Mouse (Mus musculus) heart, adult 11 months (tissue): ENCODE measurements around the gene Tll1.

Experiments used
- DNase-seq: peaks from one replicate; pipeline ENCODE4 v3.0.0; 2022

The Tll1 gene

GRCm38 (mm10) chr8:64206024-64206385, at the start of gene Tll1:
Tll1 (minus strand) TSS chr8:64206271.
- DNase-seq: peak; percentile 86

DNA sequence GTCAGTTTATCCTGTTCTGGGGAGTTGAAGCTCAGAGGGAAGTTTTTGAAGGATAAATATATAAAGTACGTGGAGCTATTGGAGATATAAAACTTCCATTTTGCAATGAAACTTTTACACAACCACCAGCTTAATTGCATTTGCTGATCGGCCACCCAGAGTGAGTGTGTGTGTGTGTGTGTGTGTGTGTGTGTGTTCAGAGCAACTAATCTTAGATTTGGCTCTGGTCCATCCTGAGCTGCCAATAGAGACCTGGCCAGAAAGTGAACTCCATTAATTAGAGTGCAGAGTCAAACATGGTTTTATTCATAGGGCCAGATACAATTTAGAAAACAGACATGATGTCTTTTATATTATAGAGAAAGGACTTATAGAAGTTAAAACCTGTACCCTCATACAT, 32.6 kb upstream of the Tll1 start:
- DNase-seq: no peak

DNA sequence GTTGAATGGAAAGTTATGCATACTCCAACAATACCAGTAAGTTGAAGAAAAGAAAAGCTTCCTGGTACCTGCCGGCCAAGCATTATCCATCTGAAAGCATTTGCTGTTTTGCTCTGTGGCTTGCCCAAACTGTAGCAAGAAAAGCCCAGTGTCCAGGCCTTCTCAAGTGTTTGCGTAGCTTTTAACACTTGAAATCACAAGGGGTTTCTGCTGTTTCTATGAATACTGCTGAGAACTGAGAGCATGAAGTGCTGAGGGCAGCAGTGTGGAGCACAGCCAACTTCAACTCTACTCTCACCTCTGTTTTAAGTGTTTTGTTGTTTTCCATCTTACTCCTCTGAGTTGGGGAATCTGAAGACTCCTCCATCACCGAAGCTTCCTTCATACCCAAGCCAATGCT, 15.5 kb upstream of the Tll1 start:
- no peak for DNase-seq

GRCm38 (mm10) chr8:64217644-64218043, 11.6 kb upstream of the Tll1 start:
- no peak for DNase-seq

GRCm38 (mm10) chr8:64216252-64216651, 10.2 kb upstream of the Tll1 start:
- DNase-seq: no peak

GRCm38 (mm10) chr8:64215374-64215773, 9.3 kb upstream of the Tll1 start:
- DNase-seq: no peak

DNA sequence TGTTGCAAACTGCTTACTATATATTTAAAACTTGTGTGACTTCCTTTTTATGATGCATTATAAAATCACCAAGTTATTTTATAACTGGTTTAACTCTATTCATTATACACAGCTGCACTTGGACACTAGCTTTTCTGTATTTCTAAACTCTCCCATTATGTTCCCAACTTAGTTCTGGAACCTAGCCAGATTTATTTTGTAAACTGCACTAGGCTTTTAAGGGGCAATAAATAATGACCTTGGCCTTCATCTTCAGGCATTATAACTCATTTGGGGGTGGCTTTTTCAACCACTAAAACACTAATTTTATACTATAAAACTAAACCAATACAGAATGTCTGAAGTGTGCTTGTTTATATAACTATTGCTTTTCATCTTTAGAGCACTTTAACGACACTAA, 8.8 kb upstream of the Tll1 start:
- DNase-seq: no peak

GRCm38 (mm10) chr8:64206411-64206861, 365 bp upstream of the Tll1 start:
- DNase-seq: peak; percentile 87

GRCm38 (mm10) chr8:64205321-64206023, 599 bp downstream of the Tll1 start:
- peak; percentile 90 for DNase-seq

DNA sequence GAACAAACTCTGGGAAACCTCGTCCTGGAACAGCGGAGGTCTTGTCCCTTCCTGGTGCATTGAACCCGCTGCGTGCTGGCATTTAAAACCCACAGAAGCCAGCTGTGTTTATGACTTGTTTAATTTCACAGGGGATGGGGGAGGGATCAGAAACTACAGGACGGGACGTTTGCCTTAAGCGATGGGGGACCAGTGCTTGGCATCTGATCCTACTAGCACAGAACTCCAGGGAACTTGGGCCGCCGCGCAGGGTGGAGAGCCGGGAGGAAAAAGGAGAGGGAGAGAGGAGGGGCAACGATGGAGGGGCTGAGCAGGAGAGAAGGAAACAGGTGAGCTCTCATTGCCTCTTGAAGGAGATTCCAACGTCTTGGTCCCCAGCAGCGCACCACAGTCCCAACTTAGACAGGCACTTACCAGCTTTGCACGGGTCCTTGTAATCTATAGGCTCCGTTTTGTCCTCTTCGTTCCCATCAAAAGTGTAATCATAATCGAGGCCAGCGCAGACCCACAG, 1.2 kb downstream of the Tll1 start:
- DNase-seq: peak; percentile 86

DNA sequence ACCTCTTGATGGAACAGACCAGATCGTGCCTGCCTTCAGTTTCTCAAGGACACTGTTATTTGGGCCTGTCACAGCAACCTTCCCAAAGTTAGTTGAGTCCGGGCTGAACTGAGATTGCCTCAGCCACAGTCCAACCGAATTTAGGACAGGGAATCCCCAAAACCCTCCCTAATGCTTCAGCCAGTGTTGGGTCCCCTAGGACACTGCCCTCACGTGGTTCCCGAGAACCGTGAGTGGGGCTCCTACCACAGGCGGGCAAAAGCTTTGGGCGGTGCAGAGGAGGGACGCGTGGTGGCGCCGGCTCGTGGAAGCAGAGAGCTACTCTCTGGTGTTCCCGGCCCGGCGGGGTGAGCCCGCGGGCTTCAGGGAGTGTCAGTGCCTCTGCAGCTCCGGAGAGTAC, 1.9 kb downstream of the Tll1 start:
- peak; percentile 96 for DNase-seq

DNA sequence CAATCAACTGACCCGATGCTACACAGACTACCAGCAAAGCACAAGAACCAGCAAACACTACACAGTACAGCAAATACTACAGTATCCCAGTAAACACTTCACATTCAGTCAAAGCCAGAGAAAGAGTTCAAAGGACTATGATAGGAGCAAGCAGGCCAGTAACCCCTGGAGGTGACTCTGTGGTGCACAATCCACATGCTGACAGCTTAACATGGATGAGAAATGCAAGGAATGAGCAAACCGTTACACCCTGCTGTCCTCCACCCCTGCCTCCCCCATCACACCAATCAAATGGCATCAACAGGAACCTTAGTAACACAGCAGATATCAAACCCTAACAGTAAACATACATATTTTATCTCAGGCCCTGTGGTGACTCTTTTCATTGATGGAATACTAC, 7.7 kb downstream of the Tll1 start:
- peak; percentile 82 for DNase-seq

DNA sequence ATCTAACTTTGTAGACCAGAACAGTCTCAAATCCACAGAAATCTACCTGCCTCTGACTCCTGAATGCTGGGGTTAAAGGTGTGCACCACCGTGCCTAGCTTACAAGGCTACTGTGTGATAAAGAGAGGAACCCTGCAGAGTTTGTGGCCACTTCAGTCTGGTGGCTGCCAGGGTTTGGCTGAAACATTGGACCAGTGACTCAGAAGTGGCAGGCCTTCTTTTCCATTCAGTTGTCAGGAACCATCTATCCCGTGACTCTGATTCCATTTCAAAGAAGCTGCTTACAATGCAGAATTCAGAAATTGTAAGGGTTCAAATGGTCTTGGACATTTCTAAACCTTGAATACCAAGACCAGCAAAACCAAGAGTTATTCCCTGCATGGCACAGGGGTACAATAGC, 12.7 kb downstream of the Tll1 start:
- DNase-seq: no peak

- no peak for DNase-seq
Observed at GRCm38 (mm10) chr8:64187881-64188280, 18.2 kb downstream of the Tll1 start.

GRCm38 (mm10) chr8:64176931-64177330, 29.1 kb downstream of the Tll1 start:
- no peak for DNase-seq

GRCm38 (mm10) chr8:64174916-64175315, 31.2 kb downstream of the Tll1 start:
- DNase-seq: no peak

GRCm38 (mm10) chr8:64173759-64174158, 32.3 kb downstream of the Tll1 start:
- DNase-seq: no peak

DNA sequence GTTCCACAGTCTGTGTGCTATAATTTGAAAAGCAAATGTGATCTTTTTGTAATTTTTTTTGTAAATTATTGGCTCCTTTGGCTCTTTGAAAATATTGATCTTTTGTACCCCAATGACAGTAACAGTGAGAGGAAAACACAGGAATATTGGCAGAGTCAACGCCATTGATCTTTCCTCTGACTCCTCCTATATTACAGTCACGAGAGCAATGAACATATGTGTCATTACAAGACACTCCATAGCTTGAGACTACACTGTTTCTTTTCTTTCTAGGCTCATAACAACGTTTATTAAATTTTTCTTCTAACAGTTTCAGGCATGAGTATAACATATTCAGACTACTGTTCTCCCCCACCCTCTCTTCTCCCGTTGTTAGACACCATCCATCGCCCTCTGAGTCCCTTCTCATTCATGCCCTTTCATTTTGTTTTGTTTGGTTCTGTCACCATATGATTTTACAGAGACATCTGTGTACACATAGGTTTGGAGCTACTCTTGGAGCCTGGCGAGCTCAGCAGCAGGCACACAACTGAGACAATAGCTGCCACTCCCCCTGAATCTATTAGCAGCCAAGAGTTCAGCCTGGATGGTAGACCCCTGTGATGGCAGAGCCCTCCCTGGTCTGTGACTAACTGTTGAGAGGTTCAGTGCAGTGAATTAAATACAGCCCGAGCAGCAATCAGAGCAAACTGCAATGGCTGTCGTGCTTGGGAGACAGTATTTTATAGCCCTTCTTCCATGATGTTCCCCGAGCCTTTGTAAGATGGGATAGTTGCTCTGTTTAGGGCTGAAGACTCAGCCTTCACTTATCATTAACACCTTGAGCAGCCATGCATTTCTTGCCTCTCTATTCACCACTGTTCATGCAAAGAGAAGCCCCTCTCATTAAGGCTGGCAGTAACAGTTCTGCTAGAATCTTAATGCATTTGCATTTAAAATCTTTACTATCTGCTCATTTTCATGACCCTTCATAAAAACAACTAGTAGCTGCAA, 52.9 kb downstream of the Tll1 start:
- no peak for DNase-seq

- no peak for DNase-seq
Observed at GRCm38 (mm10) chr8:64152216-64152804, 53.8 kb downstream of the Tll1 start.

DNA sequence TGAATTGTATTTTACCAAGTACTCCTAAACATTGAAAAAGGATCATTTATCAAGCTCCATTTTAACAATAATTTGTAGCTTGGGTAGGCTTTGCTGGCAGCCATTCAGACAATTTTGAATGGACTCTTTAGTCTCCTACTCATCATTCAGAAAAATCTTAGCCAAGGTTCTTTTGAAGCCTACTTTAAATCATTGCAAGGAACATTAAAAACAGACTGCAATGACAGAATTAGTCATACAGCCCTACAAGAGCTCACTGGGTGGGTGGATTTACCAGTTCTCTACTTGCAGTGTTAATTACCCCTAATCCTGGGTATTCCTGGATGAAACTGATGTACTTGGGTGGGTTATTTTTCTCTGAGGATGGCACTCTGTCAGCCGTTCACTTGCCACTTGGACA, 69.5 kb downstream of the Tll1 start:
- DNase-seq: no peak

- DNase-seq: no peak
Observed at GRCm38 (mm10) chr8:64107190-64107589, 98.9 kb downstream of the Tll1 start.

GRCm38 (mm10) chr8:64073396-64073795, 132.7 kb downstream of the Tll1 start:
- no peak for DNase-seq

GRCm38 (mm10) chr8:64059867-64060266, 146.2 kb downstream of the Tll1 start:
- DNase-seq: no peak
